8 mouse cellular contexts compared by ENCODE assay signal in the genomic region with DNA sequence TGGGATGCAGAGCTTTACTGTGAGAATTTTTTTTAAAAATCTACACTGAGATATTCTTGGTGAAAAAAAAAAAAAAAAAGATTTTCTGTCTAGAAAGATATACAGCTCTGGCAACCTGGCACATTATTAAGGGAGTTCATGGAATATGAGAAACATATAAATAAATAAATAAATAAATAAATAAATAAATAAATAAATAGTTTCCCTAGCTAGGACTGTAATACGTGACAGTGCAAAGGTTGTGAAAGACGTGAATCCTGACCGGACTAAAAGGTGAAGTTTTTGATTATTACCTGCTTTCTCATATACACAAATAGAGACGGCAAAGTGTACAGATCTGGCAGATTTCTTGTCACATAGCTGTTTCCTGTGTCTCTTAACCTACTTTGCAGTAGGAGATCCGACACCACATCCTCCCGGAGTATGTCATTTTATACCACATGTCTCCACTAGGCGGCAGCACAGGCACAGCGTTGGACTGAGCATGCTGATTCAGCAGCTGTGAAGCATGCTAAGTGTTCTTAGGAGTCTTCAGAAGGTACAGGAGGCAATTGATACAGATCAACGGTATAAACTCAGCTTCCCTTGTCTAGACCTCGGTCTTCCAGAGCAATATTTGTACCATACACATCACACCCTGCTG. TPM values are rescaled to one million over a fixed set of nuclear protein-coding genes. Genes with fewer than 3 reads are reported as not detected.
DNase-seq lines count a peak whose midpoint lies in the region; ATAC-seq and TF ChIP-seq lines count a peak whose summit lies in the region.

No protein-coding gene starts in this region.

- WGBS in intestine, postnatal 0 days = 23% methylated on average over 10 of the region's 10 CpGs
- 27% methylated on average over 10 of the region's 10 CpGs for WGBS in midbrain, embryonic 11.5 days

- intact Hi-C loops in gastrocnemius, postnatal 14 days (cut with DNase I; ENCODE audit: low total_unique reads) = loop anchor here (5.0 kb wide), 1 partner anchor 456 kb away; no protein-coding TSS in a partner anchor
- intact Hi-C loops in left cerebral cortex, postnatal 36 days (cut with DNase I) = loop anchor here (2.0 to 10.0 kb wide), 4 partner anchors 174 to 1716 kb away; no protein-coding TSS in a partner anchor

- H3K4me2 ChIP-seq in intestine, postnatal 0 days (replicated peaks; ENCODE audit: low read depth) = no peak overlapping the region
- H3K4me2 ChIP-seq in midbrain, embryonic 11.5 days = no peak overlapping the region

- peak; percentile 97 for TF ChIP-seq CTCF in intestine, postnatal 0 days (IDR thresholded peaks at IDR 0.05; ENCODE audit: low read depth)

- no peaks in the 10 kb centered on the region for H3K9me3 ChIP-seq in intestine, postnatal 0 days (ENCODE audit: control insufficient read depth)
- no peaks in the 10 kb centered on the region for H3K9me3 ChIP-seq in midbrain, embryonic 11.5 days (ENCODE audit: control insufficient read depth, low read length)

- ATAC-seq in intestine, postnatal 0 days = peak; percentile 65
- peak; percentile 61 for ATAC-seq in midbrain, embryonic 11.5 days (ENCODE audit: low FRiP score)

- H3K4me3 ChIP-seq in intestine, postnatal 0 days (ENCODE audit: low read depth, low read length) = no peak overlapping the region
- H3K4me3 ChIP-seq in midbrain, embryonic 11.5 days (ENCODE audit: low read depth, low read length) = no peak overlapping the region

- no peak overlapping the region for H3K9ac ChIP-seq in intestine, postnatal 0 days (ENCODE audit: low read depth, low read length)
- no peak overlapping the region for H3K9ac ChIP-seq in midbrain, embryonic 11.5 days (ENCODE audit: low read length)

- no peaks in the 10 kb centered on the region for H3K36me3 ChIP-seq in intestine, postnatal 0 days (ENCODE audit: control insufficient read depth, insufficient read depth)
- no peaks in the 10 kb centered on the region for H3K36me3 ChIP-seq in midbrain, embryonic 11.5 days (ENCODE audit: control insufficient read depth, insufficient read depth, low read length)

- peak; percentile 72 to 75 for DNase-seq in adrenal gland, adult 18-20 months (ENCODE audit: low spot score in 2 of 2)
- DNase-seq in embryo, embryonic 10 days (ENCODE audit: low spot score) = peak; percentile 94
- DNase-seq in gastrocnemius, postnatal 14 days = peak; percentile 69
- peak; percentile 91 to 94 for DNase-seq in left cerebral cortex, postnatal 36 days (ENCODE audit: low spot score in 2 of 2)
- DNase-seq in midbrain, embryonic 11.5 days (ENCODE audit: low spot score, missing footprints) = peak; percentile 98
- DNase-seq in skeletal muscle tissue, adult 2 months (ENCODE audit: low read depth, low spot score) = peak; percentile 57
- DNase-seq in yolk sac, embryonic 10.5 days (ENCODE audit: low spot score) = peak; percentile 46

- H3K4me1 ChIP-seq in intestine, postnatal 0 days (replicated peaks; ENCODE audit: control insufficient read depth, insufficient read depth, low read length) = no peaks in the 10 kb centered on the region
- no peaks in the 10 kb centered on the region for H3K4me1 ChIP-seq in midbrain, embryonic 11.5 days (ENCODE audit: control insufficient read depth, insufficient read depth, low read length)

- H3K27me3 ChIP-seq in intestine, postnatal 0 days (replicated peaks; ENCODE audit: control insufficient read depth, insufficient read depth, low read length) = no peaks in the 10 kb centered on the region
- no peaks in the 10 kb centered on the region for H3K27me3 ChIP-seq in midbrain, embryonic 11.5 days (ENCODE audit: control insufficient read depth, insufficient read depth, low read length)

- H3K27ac ChIP-seq in intestine, postnatal 0 days (ENCODE audit: low read depth, low read length) = no peak overlapping the region
- H3K27ac ChIP-seq in midbrain, embryonic 11.5 days (ENCODE audit: low read depth, low read length) = no peak overlapping the region

RNA-seq across cellular contexts. Expression of a gene that starts 2.5 kb away (rescaled TPM):
- under 1 TPM in 1 of 2 experiments, not detected in 1; 0.22 TPM for total RNA-seq in adrenal gland, adult 18-20 months (2021)
- total RNA-seq in gastrocnemius, postnatal 14 days (2021) = under 1 TPM in 1 of 2 experiments, not detected in 1; 0.18 TPM
- 0.52 and 0.64 TPM in 2 replicates for polyA plus RNA-seq in intestine, postnatal 0 days (2015; fragmentation: Nextera tagmentation; extraction: Ambion mirVana)
- 10 to 100 TPM; 59.7 to 65.0 TPM for total RNA-seq in left cerebral cortex, postnatal 36 days (2021)
- polyA plus RNA-seq in midbrain, embryonic 11.5 days (2014; fragmentation: Nextera tagmentation; extraction: Ambion mirVana) = 6.4 and 8.4 TPM in 2 replicates

Comparison
In these comparisons a context has a peak if more than half of its experiments do, and no peak if none do; other contexts are left out.
1. DNase-seq: peak in every context shown above with its lines; median percentile 98 in midbrain, embryonic 11.5 days; 94 in embryo, embryonic 10 days; 92 in left cerebral cortex, postnatal 36 days; 74 in adrenal gland, adult 18-20 months; 69 in gastrocnemius, postnatal 14 days; 57 in skeletal muscle tissue, adult 2 months; 46 in yolk sac, embryonic 10.5 days.
2. RNA of a gene that starts 2.5 kb away (total RNA-seq): 59.7 to 65.0 TPM in left cerebral cortex, postnatal 36 days; 0.22 TPM in adrenal gland, adult 18-20 months and 0.18 TPM in gastrocnemius, postnatal 14 days; every median in the first group is over 10 times any median in the second.